Mouse (Mus musculus) embryonic facial prominence, embryonic 13.5 days (tissue): Measurements from ENCODE around the gene Fbxl19. TPM values are rescaled to one million over a fixed set of nuclear protein-coding genes. Genes with fewer than 3 reads are reported as not detected.

ENCODE experiments used
- ATAC-seq: fragments of 200-750 bp; cut with Nextera tagmentation; 2 replicates; pipeline ENCODE4 v1.8.0; 2017; ENCODE audit warnings: low read depth; ENCODE audit not compliant: insufficient number of reproducible peaks, insufficient read depth, low FRiP score, low TSS enrichment
- H3K27ac ChIP-seq: fragments of 300-500 bp; sonication (generic); 2 replicates; pipeline ENCODE4 v1.5.1; 2015; ENCODE audit warnings: moderate library complexity, mild to moderate bottlenecking, inconsistent platforms
- H3K27me3 ChIP-seq: fragments of 300-500 bp; sonication (generic); 2 replicates; pipeline ENCODE4 v1.6.1; 2015; ENCODE audit warnings: mild to moderate bottlenecking, inconsistent platforms
- H3K36me3 ChIP-seq: fragments of 300-500 bp; sonication (generic); 2 replicates; pipeline ENCODE4 v1.6.1; 2015; ENCODE audit warnings: mild to moderate bottlenecking, inconsistent platforms
- H3K4me1 ChIP-seq: fragments of 300-500 bp; sonication (generic); 2 replicates; pipeline ENCODE4 v1.6.1; 2015; ENCODE audit warnings: inconsistent platforms
- H3K4me2 ChIP-seq: fragments of 300-500 bp; sonication (generic); 2 replicates; pipeline ENCODE4 v1.6.1; 2015; ENCODE audit warnings: moderate library complexity, mild to moderate bottlenecking, inconsistent platforms
- H3K4me3 ChIP-seq: fragments of 300-500 bp; sonication (generic); 2 replicates; pipeline ENCODE4 v1.5.1; 2015; ENCODE audit warnings: mild to moderate bottlenecking, inconsistent platforms
- H3K9ac ChIP-seq: fragments of 300-500 bp; sonication (generic); 2 replicates; pipeline ENCODE4 v1.6.1; 2015; ENCODE audit warnings: mild to moderate bottlenecking, inconsistent platforms
- H3K9me3 ChIP-seq: fragments of 300-500 bp; sonication (generic); 2 replicates; pipeline ENCODE4 v1.6.1; 2016; ENCODE audit warnings: inconsistent platforms
- WGBS: fragments of 180-500 bp; shearing (Covaris S2); methylation state at CpG from one replicate; pipeline ENCODE4 v1.1.7; 2015; ENCODE audit warnings: mixed read lengths; 5-methylcytosine and 5-hydroxymethylcytosine counted together
- polyA plus RNA-seq: library from polyadenylated mRNA; unstranded; fragments of >200 nt; fragmentation: Nextera tagmentation; extraction: Ambion mirVana; gene quantifications from 2 replicates; pipeline ENCODE4 v1.2.1, GENCODE M21; 2015

Fbxl19 gene
- polyA plus RNA-seq, 1 experiment from 2014 or later, result 8.7 TPM

- ATAC-seq, result no peak
- 94% methylated on average over 7 of the region's 7 CpGs for WGBS
- Histone ChIP-seq H3K4me2 (no peak within 1 kb of the TSS), H3K36me3 (peaks cover 99% of the 10 kb centered on the region), H3K27me3 (no peaks in the 10 kb centered on the region), H3K27ac (no peak within 1 kb of the TSS), H3K4me1 (no peaks in the 10 kb centered on the region), H3K9me3 (no peaks in the 10 kb centered on the region), H3K4me3 (no peak within 1 kb of the TSS), H3K9ac (0 out of 2 replicates have a peak within 1 kb of the TSS, but pooled peaks have one; percentile 16)
These were observed 41.0 kb downstream of the Fbxl19 start, which contains the start of gene Gm49388 for GRCm38 (mm10) chr7:127785308-127785707. TSS of gene Gm49388 (plus strand) at chr7:127785608.

GRCm38 (mm10) chr7:127797076-127797845 lies 52.9 kb downstream of the Fbxl19 start:
- Histone ChIP-seq H3K36me3 (peaks cover 87% of the 10 kb centered on the region), H3K9me3 (no peaks in the 10 kb centered on the region), H3K27me3 (no peaks in the 10 kb centered on the region), H3K4me1 (peaks cover 12% of the 10 kb centered on the region; the same call in 1 of the 2 replicates), H3K4me3 (no peak overlapping the region), H3K9ac (no peak overlapping the region), H3K4me2 (no peak overlapping the region), H3K27ac (no peak overlapping the region)
- 91% methylated on average over 23 of the region's 23 CpGs for WGBS
- no peak for ATAC-seq

GRCm38 (mm10) chr7:127798591-127798990 lies 54.2 kb downstream of the Fbxl19 start:
- 86% methylated on average over 4 of the region's 4 CpGs for WGBS
- ATAC-seq, result no peak
- Histone ChIP-seq H3K9ac (no peak overlapping the region), H3K27ac (no peak overlapping the region), H3K4me1 (peaks cover 12% of the 10 kb centered on the region; the same call in 1 of the 2 replicates), H3K4me3 (no peak overlapping the region), H3K4me2 (no peak overlapping the region), H3K9me3 (no peaks in the 10 kb centered on the region), H3K36me3 (peaks cover 85% of the 10 kb centered on the region), H3K27me3 (no peaks in the 10 kb centered on the region)

GRCm38 (mm10) chr7:127799211-127799610 lies 54.9 kb downstream of the Fbxl19 start:
- no peak overlapping the region for H3K9ac ChIP-seq
- ATAC-seq, result no peak
- H3K9me3 ChIP-seq, result no peaks in the 10 kb centered on the region
- H3K4me2 ChIP-seq, result no peak overlapping the region
- 89% methylated on average over 13 of the region's 13 CpGs for WGBS
- no peak overlapping the region for H3K27ac ChIP-seq
- peaks cover 86% of the 10 kb centered on the region for H3K36me3 ChIP-seq
- no peaks in the 10 kb centered on the region for H3K27me3 ChIP-seq
- peaks cover 12% of the 10 kb centered on the region; the same call in 1 of the 2 replicates for H3K4me1 ChIP-seq
- H3K4me3 ChIP-seq, result no peak overlapping the region

- peaks cover 87% of the 10 kb centered on the region for H3K36me3 ChIP-seq
- H3K4me2 ChIP-seq, result no peak overlapping the region
- no peak overlapping the region for H3K4me3 ChIP-seq
- ATAC-seq, result no peak
- no peaks in the 10 kb centered on the region for H3K27me3 ChIP-seq
- 92% methylated on average over 1 of the region's 1 CpGs for WGBS
- H3K9ac ChIP-seq, result 0 out of 2 replicates have a peak overlapping the region, but pooled peaks have one; percentile 28
- H3K4me1 ChIP-seq, result peaks cover 12% of the 10 kb centered on the region; the same call in 1 of the 2 replicates
- 0 out of 2 replicates have a peak overlapping the region, but pooled peaks have one; percentile 33 for H3K27ac ChIP-seq
- H3K9me3 ChIP-seq, result no peaks in the 10 kb centered on the region
These were observed 55.4 kb downstream of the Fbxl19 start for GRCm38 (mm10) chr7:127799738-127800137.

- H3K9ac ChIP-seq, result peak within 1 kb of the TSS; percentile 51; the same call in 1 of the 2 replicates
- 32% methylated on average over 6 of the region's 6 CpGs for WGBS
- H3K27me3 ChIP-seq, result no peaks in the 10 kb centered on the region
- no peaks in the 10 kb centered on the region for H3K9me3 ChIP-seq
- H3K36me3 ChIP-seq, result peaks cover 83% of the 10 kb centered on the region
- peak; percentile 68 for ATAC-seq
- H3K4me3 ChIP-seq, result peak within 1 kb of the TSS; percentile 27
- peak within 1 kb of the TSS; percentile 52 for H3K4me2 ChIP-seq
- H3K27ac ChIP-seq, result 0 out of 2 replicates have a peak within 1 kb of the TSS, but pooled peaks have one; percentile 33
- peaks cover 12% of the 10 kb centered on the region; the same call in 1 of the 2 replicates for H3K4me1 ChIP-seq
These were observed 56.2 kb downstream of the Fbxl19 start, which contains the start of gene Hsd3b7 for GRCm38 (mm10) chr7:127800435-127801009. TSS of gene Hsd3b7 (plus strand) at chr7:127800604.

- Histone ChIP-seq H3K4me2 (peak overlapping the region; percentile 52), H3K36me3 (peaks cover 78% of the 10 kb centered on the region), H3K9ac (peak overlapping the region; percentile 51; the same call in 1 of the 2 replicates), H3K27ac (no peak overlapping the region), H3K27me3 (no peaks in the 10 kb centered on the region), H3K4me3 (peak overlapping the region; percentile 27), H3K9me3 (no peaks in the 10 kb centered on the region), H3K4me1 (peaks cover 12% of the 10 kb centered on the region; the same call in 1 of the 2 replicates)
- 87% methylated on average over 8 of the region's 8 CpGs for WGBS
- no peak for ATAC-seq
These were observed 56.8 kb downstream of the Fbxl19 start for GRCm38 (mm10) chr7:127801010-127801621.

- no peak overlapping the region for H3K27ac ChIP-seq
- no peak overlapping the region for H3K4me3 ChIP-seq
- no peaks in the 10 kb centered on the region for H3K9me3 ChIP-seq
- ATAC-seq, result no peak
- peaks cover 12% of the 10 kb centered on the region; the same call in 1 of the 2 replicates for H3K4me1 ChIP-seq
- peaks cover 72% of the 10 kb centered on the region for H3K36me3 ChIP-seq
- WGBS, result 91% methylated on average over 17 of the region's 17 CpGs
- no peaks in the 10 kb centered on the region for H3K27me3 ChIP-seq
- no peak overlapping the region for H3K4me2 ChIP-seq
- no peak overlapping the region for H3K9ac ChIP-seq
These were observed 58.0 kb downstream of the Fbxl19 start for GRCm38 (mm10) chr7:127802313-127802712.

GRCm38 (mm10) chr7:127808821-127809220 lies 64.5 kb downstream of the Fbxl19 start:
- no peak for ATAC-seq

GRCm38 (mm10) chr7:127809846-127810245 lies 65.5 kb downstream of the Fbxl19 start:
- no peak overlapping the region for H3K4me2 ChIP-seq
- no peaks in the 10 kb centered on the region for H3K27me3 ChIP-seq
- no peak overlapping the region for H3K9ac ChIP-seq
- 89% methylated on average over 1 of the region's 1 CpGs for WGBS
- no peak overlapping the region for H3K27ac ChIP-seq
- H3K36me3 ChIP-seq, result peaks cover 69% of the 10 kb centered on the region
- no peak for ATAC-seq
- H3K4me3 ChIP-seq, result no peak overlapping the region
- H3K9me3 ChIP-seq, result no peaks in the 10 kb centered on the region
- no peaks in the 10 kb centered on the region for H3K4me1 ChIP-seq

More at GRCm38 (mm10) chr7:127808821-127809220, 64.5 kb downstream of the Fbxl19 start:
- Histone ChIP-seq H3K27ac (no peak overlapping the region), H3K27me3 (no peaks in the 10 kb centered on the region), H3K4me3 (no peak overlapping the region), H3K36me3 (peaks cover 67% of the 10 kb centered on the region), H3K4me1 (no peaks in the 10 kb centered on the region), H3K4me2 (no peak overlapping the region), H3K9ac (no peak overlapping the region), H3K9me3 (no peaks in the 10 kb centered on the region)
- WGBS, result 80% methylated on average over 5 of the region's 5 CpGs

- 82% methylated on average over 10 of the region's 10 CpGs for WGBS
- ATAC-seq, result no peak
- peaks cover 70% of the 10 kb centered on the region for H3K36me3 ChIP-seq
These were observed 66.3 kb downstream of the Fbxl19 start for GRCm38 (mm10) chr7:127810650-127811049.

More at GRCm38 (mm10) chr7:127810650-127811049, 66.3 kb downstream of the Fbxl19 start:
- H3K9ac ChIP-seq, result no peak overlapping the region
- no peak overlapping the region for H3K27ac ChIP-seq
- H3K4me3 ChIP-seq, result no peak overlapping the region
- no peaks in the 10 kb centered on the region for H3K9me3 ChIP-seq
- H3K27me3 ChIP-seq, result no peaks in the 10 kb centered on the region
- H3K4me2 ChIP-seq, result no peak overlapping the region
- no peaks in the 10 kb centered on the region for H3K4me1 ChIP-seq
